Mouse (Mus musculus) CH12.LX (cell line): ENCODE measurements at regions not wholly inside any gene's neighbourhood (a gene's known extent, or its start where the extent isn't known, plus 50 kb on each side); places are given as distances from the start of the nearest gene placed in this dataset.

Source experiments
- DNase-seq: peaks from one replicate; pipeline ENCODE4 v3.0.0-alpha.2; 2013; ENCODE audit errors: extremely low read depth
- H3K27ac ChIP-seq: 2 replicates; pipeline ENCODE4 v1.5.1; 2012; ENCODE audit warnings: low read depth, mild to moderate bottlenecking, control low read depth, moderate library complexity; ENCODE audit not compliant: insufficient read depth
- H3K27me3 ChIP-seq: replicated peaks from 2 replicates; pipeline ENCODE3; 2012; ENCODE audit warnings: inconsistent platforms
- H3K36me3 ChIP-seq, 2 experiments: replicated peaks in 1 of 2; 2 replicates each; pipeline versions ENCODE3 to v1.6.1; 2012; ENCODE audit warnings: inconsistent platforms in 1 of 2, low read length in 1 of 2, mild to moderate bottlenecking in 1 of 2, mixed read lengths in 1 of 2, moderate library complexity in 1 of 2; ENCODE audit not compliant: control insufficient read depth in 1 of 2, insufficient read depth in 1 of 2
- H3K4me1 ChIP-seq, 2 experiments: 2 replicates each; pipeline ENCODE4 v1.6.1; 2012; ENCODE audit warnings: inconsistent platforms in 1 of 2, moderate library complexity in 1 of 2; ENCODE audit not compliant: insufficient read depth in 2 of 2, control insufficient read depth in 1 of 2
- H3K4me2 ChIP-seq: 2 replicates; pipeline ENCODE4 v1.6.1; 2012; ENCODE audit warnings: low read depth, mild to moderate bottlenecking, control low read depth; ENCODE audit not compliant: poor library complexity, insufficient read depth, severe bottlenecking
- H3K4me3 ChIP-seq, 3 experiments: fragments of 150-350 bp in 1 of 3; sonication (generic) in 1 of 3; replicated peaks in 1 of 3; 2 replicates each; pipeline versions ENCODE3 to v1.5.1; 2011 to 2012; ENCODE audit warnings: low read depth in 2 of 3, low read length in 2 of 3, mild to moderate bottlenecking in 2 of 3, moderate library complexity in 2 of 3, control low read depth in 1 of 3, improper control_type of control experiment in 1 of 3, inconsistent platforms in 1 of 3, mixed read lengths in 1 of 3; ENCODE audit not compliant: poor library complexity in 1 of 3
- H3K79me2 ChIP-seq: replicated peaks from 2 replicates; pipeline ENCODE4 v1.6.1; 2012; ENCODE audit warnings: mild to moderate bottlenecking, moderate library complexity; ENCODE audit not compliant: control insufficient read depth, poor library complexity, insufficient read depth, severe bottlenecking; ENCODE audit errors: extremely low read depth
- H3K9ac ChIP-seq: 2 replicates; pipeline ENCODE4 v1.6.1; 2012; ENCODE audit warnings: low read depth, mild to moderate bottlenecking, control low read depth, moderate library complexity; ENCODE audit not compliant: insufficient read depth
- H3K9me3 ChIP-seq: replicated peaks from 2 replicates; pipeline ENCODE3; 2012; ENCODE audit warnings: low read length, inconsistent platforms, mixed read lengths
- CHD1 ChIP-seq: IDR thresholded peaks from 2 replicates; pipeline ENCODE4 v1.6.1; 2012; ENCODE audit warnings: low read depth, low read length, improper control_type of control experiment, inconsistent platforms
- E2F4 ChIP-seq: IDR thresholded peaks from 2 replicates; pipeline ENCODE4 v1.6.1; 2011; ENCODE audit warnings: low read depth, low read length, improper control_type of control experiment; ENCODE audit not compliant: insufficient replicate concordance
- ETS1 ChIP-seq: conservative IDR thresholded peaks from 2 replicates; pipeline ENCODE4 v1.6.1; 2012; ENCODE audit warnings: low read depth, mild to moderate bottlenecking, inconsistent platforms, low read length, improper control_type of control experiment, moderate library complexity
- HCFC1 ChIP-seq: IDR thresholded peaks from 2 replicates; pipeline ENCODE4 v1.6.1; 2012; ENCODE audit warnings: low read depth, mild to moderate bottlenecking, inconsistent platforms, low read length, improper control_type of control experiment
- IRF4 ChIP-seq: IDR thresholded peaks from 2 replicates; pipeline ENCODE4 v1.6.1; 2014; ENCODE audit warnings: low read depth, mild to moderate bottlenecking, inconsistent platforms, low read length, improper control_type of control experiment
- JUND ChIP-seq: conservative IDR thresholded peaks from 2 replicates; pipeline ENCODE4 v1.6.1; 2011; ENCODE audit warnings: low read depth, low read length, improper control_type of control experiment
- KAT2A ChIP-seq: IDR thresholded peaks from 2 replicates; pipeline ENCODE4 v1.6.1; 2012; ENCODE audit warnings: low read length, improper control_type of control experiment, inconsistent platforms; ENCODE audit not compliant: insufficient replicate concordance
- MAFK ChIP-seq: IDR thresholded peaks from 2 replicates; pipeline ENCODE4 v1.6.1; 2011; ENCODE audit warnings: low read length, improper control_type of control experiment; ENCODE audit not compliant: insufficient replicate concordance
- MAX ChIP-seq: IDR thresholded peaks from 2 replicates; pipeline ENCODE4 v1.6.1; 2011; ENCODE audit warnings: low read length, improper control_type of control experiment
- MAZ ChIP-seq: IDR thresholded peaks from 2 replicates; pipeline ENCODE4 v1.6.1; 2012; ENCODE audit warnings: low read depth, mild to moderate bottlenecking, inconsistent platforms, low read length, improper control_type of control experiment, moderate library complexity
- MXI1 ChIP-seq: IDR thresholded peaks from 2 replicates; pipeline ENCODE4 v1.6.1; 2011; ENCODE audit warnings: mild to moderate bottlenecking, low read depth, low read length, improper control_type of control experiment
- NRF1 ChIP-seq: IDR thresholded peaks from 2 replicates; pipeline ENCODE4 v1.6.1; 2014; ENCODE audit warnings: low read depth, mild to moderate bottlenecking, inconsistent platforms, low read length, improper control_type of control experiment, moderate library complexity
- PAX5 ChIP-seq: IDR thresholded peaks from 2 replicates; pipeline ENCODE4 v1.6.1; 2012; ENCODE audit warnings: low read length, inconsistent platforms, mixed read lengths
- POLR2AphosphoS2 ChIP-seq: IDR thresholded peaks from 2 replicates; pipeline ENCODE4 v1.6.1; 2011; ENCODE audit warnings: low read depth, low read length, improper control_type of control experiment
- SMC3 ChIP-seq: IDR thresholded peaks from 2 replicates; pipeline ENCODE4 v1.6.1; 2011; ENCODE audit warnings: low read depth, low read length, improper control_type of control experiment
- UBTF ChIP-seq: IDR thresholded peaks from 2 replicates; pipeline ENCODE4 v1.6.1; 2012; ENCODE audit warnings: low read depth, mild to moderate bottlenecking, inconsistent platforms, low read length, improper control_type of control experiment, moderate library complexity
- USF1 ChIP-seq: IDR thresholded peaks from 2 replicates; pipeline ENCODE4 v1.6.1; 2014; ENCODE audit warnings: low read depth, mild to moderate bottlenecking, inconsistent platforms, low read length, improper control_type of control experiment
- USF2 ChIP-seq: conservative IDR thresholded peaks from 2 replicates; pipeline ENCODE4 v1.6.1; 2011; ENCODE audit warnings: low read depth, low read length, improper control_type of control experiment
- ZC3H11A ChIP-seq: IDR thresholded peaks from 2 replicates; pipeline ENCODE4 v1.6.1; 2012; ENCODE audit warnings: low read depth, mild to moderate bottlenecking, inconsistent platforms, low read length, improper control_type of control experiment
- ZMIZ1 ChIP-seq: IDR thresholded peaks from 2 replicates; pipeline ENCODE4 v1.6.1; 2012; ENCODE audit warnings: low read depth, mild to moderate bottlenecking, inconsistent platforms, low read length, improper control_type of control experiment
- dilution Hi-C: fragments of 300-500 bp; cut with MboI; formaldehyde crosslinking; loops from 2 replicates; pipeline ENCODE4 v1.14.3; 2020; ENCODE audit warnings: low sequenced_read_pairs; ENCODE audit not compliant: extremely low pct_unique_long_range_greater_than_20kb, extremely low pct_ligation_motif_present
- in situ Hi-C: fragments of 300-500 bp; cut with MboI; formaldehyde crosslinking; loops from 3 replicates; pipeline ENCODE4 v1.14.3; 2019; ENCODE audit warnings: low sequenced_read_pairs, low pct_ligation_motif_present, low pct_unique_long_range_greater_than_20kb, mixed read lengths

GRCm38 (mm10) chr12:95054887-95055286 is 637.1 kb upstream of the Flrt2 start:
- no peak overlapping the region for H3K9ac ChIP-seq
- no peaks in the 10 kb centered on the region for H3K36me3 ChIP-seq
- no peak overlapping the region for H3K4me3 ChIP-seq
- TF ChIP-seq IRF4 (no peak), USF2 (no peak), NRF1 (no peak), ZC3H11A (no peak), PAX5 (no peak), JUND (no peak), ETS1 (no peak), MAZ (no peak), USF1 (no peak), HCFC1 (no peak), CHD1 (no peak)
- no peak for DNase-seq
- peaks cover 24% of the 10 kb centered on the region for H3K9me3 ChIP-seq
- no peaks in the 10 kb centered on the region for H3K4me1 ChIP-seq
- dilution Hi-C loops: no loop called here
- H3K4me2 ChIP-seq: no peak overlapping the region
- in situ Hi-C loops: no loop called here
- no peak overlapping the region for H3K27ac ChIP-seq
- H3K79me2 ChIP-seq: no peaks in the 10 kb centered on the region
- H3K27me3 ChIP-seq: no peaks in the 10 kb centered on the region

- H3K27me3 ChIP-seq: no peaks in the 10 kb centered on the region
- no peak overlapping the region for H3K9ac ChIP-seq
- TF ChIP-seq ZC3H11A: no peak
- TF ChIP-seq MAZ: no peak
- dilution Hi-C loops (no loop called here), in situ Hi-C loops (no loop called here)
- peaks cover 22% of the 10 kb centered on the region for H3K9me3 ChIP-seq
- no peak overlapping the region for H3K4me3 ChIP-seq
- DNase-seq: no peak
- no peaks in the 10 kb centered on the region for H3K4me1 ChIP-seq
- H3K27ac ChIP-seq: no peak overlapping the region
- H3K36me3 ChIP-seq: no peaks in the 10 kb centered on the region
- H3K79me2 ChIP-seq: no peaks in the 10 kb centered on the region
- no peak overlapping the region for H3K4me2 ChIP-seq
Observed at GRCm38 (mm10) chr12:95056926-95057325, 635.1 kb upstream of the Flrt2 start.

- H3K4me3 ChIP-seq: no peak overlapping the region
- H3K4me2 ChIP-seq: no peak overlapping the region
- H3K4me1 ChIP-seq: no peaks in the 10 kb centered on the region
- no peak for DNase-seq
- dilution Hi-C loops: no loop called here
- H3K27ac ChIP-seq: no peak overlapping the region
- no peaks in the 10 kb centered on the region for H3K79me2 ChIP-seq
- no peaks in the 10 kb centered on the region for H3K36me3 ChIP-seq
- H3K9ac ChIP-seq: no peak overlapping the region
- H3K9me3 ChIP-seq: peaks cover 21% of the 10 kb centered on the region
- TF ChIP-seq KAT2A: no peak
- no peak for TF ChIP-seq MAZ
- TF ChIP-seq UBTF: no peak
- TF ChIP-seq MXI1: no peak
- TF ChIP-seq ZMIZ1: no peak
- no peak for TF ChIP-seq SMC3
- no peak for TF ChIP-seq USF2
- no peak for TF ChIP-seq USF1
- no peak for TF ChIP-seq JUND
- no peak for TF ChIP-seq MAX
- no peak for TF ChIP-seq E2F4
- no peak for TF ChIP-seq POLR2AphosphoS2
- no peak for TF ChIP-seq MAFK
- no peak for TF ChIP-seq HCFC1
- no peaks in the 10 kb centered on the region for H3K27me3 ChIP-seq
- in situ Hi-C loops: no loop called here
Observed at GRCm38 (mm10) chr12:95059396-95059795, 632.6 kb upstream of the Flrt2 start.
